Mouse (Mus musculus) B cell, adult 2 months (primary cell): ENCODE results near the gene Snd1.

Experiments
- DNase-seq, 2 experiments: peaks; one replicate each; pipeline ENCODE4 v3.0.0; 2022

Gene Snd1

DNA sequence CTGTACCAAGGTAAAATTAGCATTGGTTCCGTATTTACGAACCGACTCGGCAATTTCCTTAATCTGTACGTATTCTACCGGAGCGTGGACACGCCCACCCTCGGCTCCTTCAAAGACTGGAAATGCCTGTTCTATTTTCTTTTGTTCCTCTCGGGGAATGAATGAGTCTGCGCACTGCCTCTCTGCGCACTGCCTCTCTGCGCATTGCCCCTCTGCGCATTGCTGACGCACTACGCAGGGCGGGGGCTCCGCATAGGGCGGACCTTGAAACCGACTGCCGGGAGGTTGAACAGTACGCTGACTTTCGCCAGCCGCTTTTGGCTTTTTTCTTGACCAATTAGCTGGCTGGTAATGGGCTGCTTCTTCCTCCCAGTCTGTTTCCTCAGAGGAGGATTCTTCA is 453.0 kb downstream of the Snd1 start:
- peak in 1 of 2 experiments; percentile 32 for DNase-seq

GRCm38 (mm10) chr6:28929169-28929803 is 454.3 kb downstream of the Snd1 start:
- peak in 1 of 2 experiments; percentile 55 for DNase-seq

GRCm38 (mm10) chr6:28931234-28931633 is 456.3 kb downstream of the Snd1 start:
- DNase-seq = no peak

DNA sequence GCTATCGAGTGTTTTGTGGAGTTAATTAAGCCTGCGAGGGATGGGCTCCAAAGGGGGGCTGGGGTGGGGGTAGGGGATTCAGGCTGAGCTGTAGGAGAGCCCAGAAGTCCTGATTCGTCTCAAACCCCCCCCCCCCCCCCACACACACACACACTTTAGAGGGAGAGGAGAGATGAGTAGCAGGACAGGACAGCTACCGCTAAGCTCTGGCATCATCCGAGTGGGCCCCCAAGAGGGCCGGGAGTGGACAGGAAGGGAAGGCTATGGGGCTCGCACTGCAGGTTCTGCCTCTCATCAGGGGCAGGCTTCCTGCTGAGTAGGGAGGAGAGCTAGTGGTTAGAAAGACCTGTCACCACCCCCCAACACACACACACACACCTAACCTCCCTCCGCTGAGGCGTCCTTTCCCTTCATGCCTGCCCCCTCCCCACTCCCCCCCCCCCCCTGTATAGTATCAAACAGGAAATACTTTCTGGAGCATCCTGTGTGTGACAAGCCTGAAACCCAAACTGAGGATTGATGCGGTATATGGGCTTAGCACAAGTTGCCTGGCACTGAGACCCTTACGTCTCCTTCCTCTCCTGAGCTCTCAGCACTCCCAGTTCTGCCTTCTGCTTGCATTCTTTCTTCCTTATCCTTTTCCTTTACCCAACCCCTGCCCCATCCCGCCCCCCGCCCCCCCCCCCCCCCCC is 456.8 kb downstream of the Snd1 start:
- DNase-seq = no peak

GRCm38 (mm10) chr6:28932328-28932937 is 457.5 kb downstream of the Snd1 start:
- DNase-seq = no peak

GRCm38 (mm10) chr6:28935736-28936135 is 460.8 kb downstream of the Snd1 start:
- no peak for DNase-seq

DNA sequence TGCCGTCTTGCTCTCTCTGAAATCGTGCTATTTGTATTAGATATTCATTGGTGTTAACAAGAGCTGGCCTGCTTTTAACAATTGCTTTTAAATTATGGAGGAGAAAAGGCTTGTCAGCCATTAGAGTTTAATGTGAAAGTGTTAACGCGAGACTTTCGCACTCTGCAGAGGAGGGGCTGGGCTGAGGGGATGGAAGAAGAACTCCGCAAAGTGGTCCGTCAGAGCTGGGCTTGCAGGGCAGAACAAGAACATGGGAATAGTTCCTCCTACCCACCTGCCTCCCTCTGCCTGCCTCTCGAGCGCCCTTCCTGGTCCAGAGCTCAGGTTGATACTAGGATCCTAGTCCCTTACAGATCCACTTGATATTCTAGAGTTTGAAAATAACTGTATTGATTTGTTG is 472.3 kb downstream of the Snd1 start:
- DNase-seq = no peak

- DNase-seq = peak; percentile 74 to 75
These were observed 474.3 kb downstream of the Snd1 start for GRCm38 (mm10) chr6:28949269-28949668.

DNA sequence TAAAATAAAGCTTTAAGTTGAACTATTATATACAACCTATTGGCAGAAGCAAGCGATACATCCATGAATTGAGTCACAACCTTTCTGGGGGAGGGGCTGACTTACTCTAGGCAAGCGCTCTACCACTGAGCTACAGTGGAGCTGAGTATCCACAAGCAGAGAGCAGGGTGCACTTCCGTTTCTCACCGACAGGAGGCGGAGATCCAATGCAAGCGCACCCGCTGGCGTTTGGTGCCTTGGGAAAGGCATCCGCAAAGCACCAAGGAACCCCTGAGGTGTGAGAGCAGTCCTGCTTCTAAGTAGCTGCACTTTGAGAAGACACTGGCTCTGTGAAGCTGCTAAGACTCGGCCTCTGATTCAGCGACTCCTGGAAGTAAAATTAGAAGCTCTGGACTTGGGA is 480.6 kb downstream of the Snd1 start:
- DNase-seq = peak; percentile 13 to 18

- DNase-seq = no peak
These were observed 482.5 kb downstream of the Snd1 start for GRCm38 (mm10) chr6:28957486-28957885.

- no peak for DNase-seq
These were observed 488.2 kb downstream of the Snd1 start for GRCm38 (mm10) chr6:28963178-28963577.

DNA sequence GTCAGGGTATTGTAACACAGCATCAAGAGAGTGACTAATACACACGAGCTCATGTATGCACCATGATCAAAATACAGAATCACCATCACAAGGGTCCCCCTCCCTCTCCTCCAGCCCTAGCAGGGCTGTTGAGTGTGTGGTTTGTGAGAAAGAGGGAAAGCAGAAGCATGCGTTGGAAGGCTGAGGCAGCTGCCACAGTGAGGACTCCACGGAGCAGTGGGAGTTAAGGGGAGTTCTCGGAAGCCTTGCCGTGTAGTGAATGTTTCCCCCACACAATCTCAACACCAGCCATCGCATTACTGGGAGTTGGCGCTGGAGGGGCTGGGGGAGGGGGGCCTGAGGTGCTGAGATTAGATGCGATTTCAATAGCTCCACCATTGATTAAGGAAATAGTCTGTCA is 490.3 kb downstream of the Snd1 start:
- no peak for DNase-seq

GRCm38 (mm10) chr6:28969615-28970014 is 494.7 kb downstream of the Snd1 start:
- DNase-seq = no peak

DNA sequence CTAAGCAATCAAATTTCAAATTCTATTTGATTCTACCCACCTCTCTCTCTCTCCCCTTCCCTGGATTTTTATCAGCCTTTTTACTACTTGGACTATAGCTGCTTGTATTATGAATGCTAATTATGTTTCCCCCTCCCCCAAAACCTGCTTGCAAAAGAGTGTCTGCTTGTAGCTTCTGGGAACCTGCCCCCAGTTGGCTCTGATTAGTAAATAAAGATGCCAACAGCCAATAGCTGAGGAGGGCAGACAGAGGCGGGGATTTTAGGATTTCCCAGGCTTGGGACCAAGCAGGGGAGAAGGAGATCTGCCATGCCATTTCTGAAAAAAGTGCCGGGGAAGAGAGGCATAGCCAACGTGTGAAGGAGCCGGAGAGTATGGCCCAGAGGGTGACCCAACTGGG is 495.8 kb downstream of the Snd1 start:
- DNase-seq = no peak

- DNase-seq = no peak
These were observed 499.6 kb downstream of the Snd1 start for GRCm38 (mm10) chr6:28974498-28974897.

DNA sequence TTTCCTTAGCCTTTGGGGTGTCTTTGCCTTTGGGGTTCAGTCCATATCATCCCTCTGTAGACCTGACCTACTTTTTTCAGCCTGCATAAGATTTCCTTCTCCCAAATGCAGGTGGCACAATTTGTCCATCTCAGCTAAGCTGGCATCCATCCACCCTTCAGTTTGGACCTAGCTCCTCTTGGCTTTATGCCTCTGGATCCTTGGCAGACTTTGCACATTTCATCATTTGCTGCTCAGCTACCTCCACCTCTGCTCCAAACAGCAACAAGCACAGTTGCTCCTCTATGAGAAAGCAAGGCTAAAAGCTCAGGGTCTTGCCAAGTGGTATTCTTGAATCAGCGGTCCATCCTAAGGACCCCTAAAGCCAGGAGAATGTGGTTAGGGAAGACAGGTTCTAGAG is 500.2 kb downstream of the Snd1 start:
- no peak for DNase-seq

- DNase-seq = no peak
These were observed 503.1 kb downstream of the Snd1 start for GRCm38 (mm10) chr6:28978031-28978430.

GRCm38 (mm10) chr6:28978881-28979280 is 503.9 kb downstream of the Snd1 start:
- no peak for DNase-seq

DNA sequence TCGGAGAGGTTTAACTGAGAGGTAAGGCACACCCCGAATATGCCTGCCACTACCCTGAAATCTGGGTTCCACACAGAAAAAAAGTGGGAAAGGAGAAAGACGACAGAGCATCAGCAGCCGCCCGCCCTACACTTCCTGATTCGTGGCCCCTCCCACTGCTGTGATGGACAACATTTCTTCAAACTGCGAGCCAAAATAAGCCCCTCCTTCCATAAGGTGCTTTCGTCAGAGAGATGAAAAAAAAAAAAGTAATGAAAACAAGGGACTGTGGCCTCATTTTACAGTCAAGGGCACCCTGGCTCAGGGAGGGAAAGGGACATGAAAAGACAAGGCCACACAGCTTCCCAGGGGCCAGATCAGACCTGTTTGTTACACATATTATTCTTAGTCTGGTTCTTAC is 504.6 kb downstream of the Snd1 start:
- no peak for DNase-seq

DNA sequence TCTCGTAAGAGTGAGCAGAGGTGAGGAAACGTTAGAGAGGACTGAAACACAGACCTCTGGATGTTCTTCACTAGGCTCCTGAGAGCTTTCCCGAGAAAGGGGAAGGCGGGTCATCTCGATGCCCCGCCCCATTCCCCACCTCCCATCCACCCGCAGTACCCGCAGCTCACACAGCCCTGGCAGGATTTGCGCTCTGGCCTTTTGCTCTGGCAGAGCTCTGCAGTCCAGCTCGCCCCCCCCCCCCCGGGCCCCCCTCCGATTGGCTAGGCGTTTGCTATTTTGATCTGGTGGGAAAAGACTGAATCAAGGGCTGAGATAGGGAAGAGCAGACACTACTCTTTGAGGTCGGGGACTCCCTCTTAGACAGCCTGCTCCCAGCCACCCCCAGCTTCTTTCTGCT is 505.3 kb downstream of the Snd1 start:
- no peak for DNase-seq

GRCm38 (mm10) chr6:28980750-28981584 is 506.0 kb downstream of the Snd1 start:
- DNase-seq = no peak

- DNase-seq = no peak
These were observed 506.6 kb downstream of the Snd1 start for GRCm38 (mm10) chr6:28981585-28981948.

DNA sequence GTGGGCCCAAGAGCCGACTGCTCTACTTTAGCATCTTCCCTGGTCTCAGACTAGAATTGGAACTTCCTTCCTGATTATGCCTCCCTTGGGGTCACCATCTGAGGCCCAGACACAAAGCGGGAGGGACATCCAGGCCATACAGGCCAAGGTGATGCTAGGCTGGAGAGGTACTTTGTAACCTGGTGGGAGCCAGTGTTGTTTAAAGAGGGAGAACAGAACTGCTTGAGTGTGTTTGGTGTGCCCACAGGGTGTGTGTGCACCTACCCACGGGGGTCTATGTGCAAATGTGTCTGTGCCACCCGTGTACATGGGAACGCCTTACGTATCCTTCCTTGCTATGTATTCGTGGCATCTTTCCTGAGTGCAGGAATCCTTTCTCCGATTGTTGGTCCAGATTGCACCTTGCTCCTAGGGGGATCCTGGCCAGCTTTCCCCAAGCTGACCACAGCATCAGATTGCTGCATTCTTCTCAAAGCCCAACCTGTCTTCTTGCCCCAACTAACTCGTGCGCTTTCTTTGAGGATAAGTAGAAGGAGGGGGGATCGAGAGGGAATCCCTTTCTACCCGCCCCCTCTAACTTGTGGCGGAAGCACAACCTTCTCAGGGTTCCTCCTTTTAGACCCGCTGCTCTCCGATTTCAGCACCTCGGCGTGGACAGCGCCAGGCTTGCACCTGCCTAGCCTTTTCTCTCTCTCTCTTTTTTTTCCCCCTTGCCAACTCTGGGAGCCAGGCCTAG is 507.2 kb downstream of the Snd1 start:
- peak; percentile 15 to 33 for DNase-seq
